Mouse (Mus musculus): Measurements from ENCODE around the gene Wfdc8. TPM values are rescaled to one million over a fixed set of nuclear protein-coding genes. Genes with fewer than 3 reads are reported as not detected.

Wfdc8 gene
- total and polyA plus RNA-seq, 3 experiments, result not detected

- DNase-seq (ENCODE audit: low read depth, low spot score), result peak; percentile 8
- Histone ChIP-seq H3K36me3 (ENCODE audit: control insufficient read depth in 1 of 2, insufficient read depth in 2 of 2, low read length in 2 of 2) (peaks cover 0 to 11% of the 10 kb centered on the region in 2 experiments; a peak in 2 of 4 replicates), H3K4me1 (ENCODE audit: control insufficient read depth in 1 of 2, insufficient read depth in 2 of 2, low read length in 2 of 2) (peaks cover 13 to 16% of the 10 kb centered on the region in 2 experiments), H3K9ac (ENCODE audit: control insufficient read depth, low read depth, low read length, poor library complexity, severe bottlenecking) (no peak overlapping the region), H3K79me2 (ENCODE audit: control insufficient read depth, insufficient read depth, low read length, poor library complexity) (no peaks in the 10 kb centered on the region), H3K4me3 (ENCODE audit: control insufficient read depth in 1 of 2, insufficient read depth in 1 of 2, low read depth in 2 of 2, low read length in 2 of 2) (no peak overlapping the region), H3K9me3 (replicated peaks; ENCODE audit: insufficient read depth, low read length) (no peaks in the 10 kb centered on the region), H3K27me3 (ENCODE audit: control insufficient read depth in 1 of 2, insufficient read depth in 2 of 2, low read length in 2 of 2) (no peaks in the 10 kb centered on the region), H3K27ac (ENCODE audit: control insufficient read depth, low read depth, low read length) (no peak overlapping the region; the same call in 1 of the 2 replicates)
- no peak for TF ChIP-seq MAX (IDR thresholded peaks at IDR 0.05; ENCODE audit: low read length)
- no peak for TF ChIP-seq SMC3 (IDR thresholded peaks at IDR 0.05; ENCODE audit: low read depth, low read length)
- TF ChIP-seq ZNF384 (IDR thresholded peaks at IDR 0.05; ENCODE audit: low read depth, low read length), result no peak
- TF ChIP-seq NRF1 (IDR thresholded peaks at IDR 0.05; ENCODE audit: insufficient read depth, low read depth, low read length, poor library complexity, severe bottlenecking), result no peak
- no peak for TF ChIP-seq EP300 (IDR thresholded peaks at IDR 0.05; ENCODE audit: low read depth in 1 of 2, low read length in 2 of 2)
- no peak for TF ChIP-seq USF2 (IDR thresholded peaks at IDR 0.05; ENCODE audit: borderline replicate concordance in 1 of 2, insufficient read depth in 1 of 2, low read depth in 1 of 2, low read length in 2 of 2)
- no peak for TF ChIP-seq KAT2A (conservative IDR thresholded peaks at IDR 0.05; ENCODE audit: low read depth, low read length)
- TF ChIP-seq ZMIZ1 (IDR thresholded peaks at IDR 0.05; ENCODE audit: low read depth, low read length), result no peak
Observed at GRCm38 (mm10) chr2:164641881-164642673, 28.7 kb upstream of the Wfdc8 start.

- peak overlapping the region; percentile 75 for H3K27ac ChIP-seq (ENCODE audit: control insufficient read depth, low read depth, low read length)
- no peaks in the 10 kb centered on the region for H3K9me3 ChIP-seq (replicated peaks; ENCODE audit: insufficient read depth, low read length)
- peaks cover 13 to 16% of the 10 kb centered on the region in 2 experiments for H3K4me1 ChIP-seq (ENCODE audit: control insufficient read depth in 1 of 2, insufficient read depth in 2 of 2, low read length in 2 of 2)
- H3K9ac ChIP-seq (ENCODE audit: control insufficient read depth, low read depth, low read length, poor library complexity, severe bottlenecking), result peak overlapping the region; percentile 69
- H3K79me2 ChIP-seq (ENCODE audit: control insufficient read depth, insufficient read depth, low read length, poor library complexity), result no peaks in the 10 kb centered on the region
- no peaks in the 10 kb centered on the region for H3K27me3 ChIP-seq (ENCODE audit: control insufficient read depth in 1 of 2, insufficient read depth in 2 of 2, low read length in 2 of 2)
- TF ChIP-seq GABPA (IDR thresholded peaks at IDR 0.05; ENCODE audit: low read depth, low read length) (peak; percentile 87), EP300 (IDR thresholded peaks at IDR 0.05; ENCODE audit: low read depth in 1 of 2, low read length in 2 of 2) (peak; percentile 72 to 85), BHLHE40 (IDR thresholded peaks at IDR 0.05; ENCODE audit: borderline replicate concordance, low read depth, low read length) (peak; percentile 76), RAD21 (IDR thresholded peaks at IDR 0.05; ENCODE audit: low read depth, low read length) (no peak), ELF1 (IDR thresholded peaks at IDR 0.05; ENCODE audit: low read depth, low read length) (peak; percentile 88), MAX (IDR thresholded peaks at IDR 0.05; ENCODE audit: low read length) (peak; percentile 19; the same call in 1 of the 2 replicates), TCF12 (IDR thresholded peaks at IDR 0.05; ENCODE audit: low read depth, low read length) (peak; percentile 49; the same call in 1 of the 2 replicates), RCOR1 (IDR thresholded peaks at IDR 0.05; ENCODE audit: low read depth, low read length) (0 out of 2 replicates have a peak, but pooled peaks have one; percentile 54), CHD1 (IDR thresholded peaks at IDR 0.05; ENCODE audit: low read depth, low read length) (0 out of 2 replicates have a peak, but pooled peaks have one; percentile 42), HCFC1 (IDR thresholded peaks at IDR 0.05; ENCODE audit: low read depth, low read length) (peak; percentile 70), ZMIZ1 (IDR thresholded peaks at IDR 0.05; ENCODE audit: low read depth, low read length) (peak; percentile 35; the same call in 1 of the 2 replicates), TAL1 (IDR thresholded peaks at IDR 0.05; ENCODE audit: low read length) (no peak), MAFK (IDR thresholded peaks at IDR 0.05; ENCODE audit: borderline replicate concordance, low read depth, low read length) (peak; percentile 90), ETS1 (IDR thresholded peaks at IDR 0.05; ENCODE audit: low read depth, low read length) (peak; percentile 86), ZNF384 (IDR thresholded peaks at IDR 0.05; ENCODE audit: low read depth, low read length) (peak; percentile 100), KAT2A (conservative IDR thresholded peaks at IDR 0.05; ENCODE audit: low read depth, low read length) (no peak), USF1 (IDR thresholded peaks at IDR 0.05; ENCODE audit: low read depth, low read length) (peak; percentile 63), CTCF (IDR thresholded peaks at IDR 0.05 in 2 of 3, conservative IDR thresholded peaks at IDR 0.05 in 1 of 3; ENCODE audit: control insufficient read depth in 1 of 3, insufficient read depth in 1 of 3, low read depth in 2 of 3, low read length in 3 of 3, poor library complexity in 1 of 3, severe bottlenecking in 1 of 3) (no peak), CHD2 (IDR thresholded peaks at IDR 0.05; ENCODE audit: low read length) (peak; percentile 71), SMC3 (IDR thresholded peaks at IDR 0.05; ENCODE audit: low read depth, low read length) (no peak), E2F4 (IDR thresholded peaks at IDR 0.05; ENCODE audit: borderline replicate concordance, low read depth, low read length) (peak; percentile 96), GATA1 (IDR thresholded peaks at IDR 0.05; ENCODE audit: low read depth, low read length) (no peak), POLR2A (IDR thresholded peaks at IDR 0.05; ENCODE audit: control insufficient read depth in 1 of 2, insufficient read depth in 1 of 2, low read depth in 1 of 2, low read length in 2 of 2, poor library complexity in 1 of 2) (peak in 1 of 2 experiments; percentile 53; a peak in 1 of 4 replicates), NELFE (IDR thresholded peaks at IDR 0.05; ENCODE audit: low read depth, low read length) (peak; percentile 48), MYC (IDR thresholded peaks at IDR 0.05; ENCODE audit: low read depth, low read length) (peak; percentile 34; the same call in 1 of the 2 replicates)
- peak; percentile 88 for DNase-seq (ENCODE audit: low read depth, low spot score)
- H3K4me3 ChIP-seq (ENCODE audit: control insufficient read depth in 1 of 2, insufficient read depth in 1 of 2, low read depth in 2 of 2, low read length in 2 of 2), result no peak overlapping the region; a peak in 2 of 4 replicates
- peaks cover 0 to 11% of the 10 kb centered on the region in 2 experiments; a peak in 2 of 4 replicates for H3K36me3 ChIP-seq (ENCODE audit: control insufficient read depth in 1 of 2, insufficient read depth in 2 of 2, low read length in 2 of 2)
Observed at GRCm38 (mm10) chr2:164641129-164641528, 27.7 kb upstream of the Wfdc8 start.

All from MEL (cell line).